Mouse (Mus musculus) bone marrow macrophage, adult 2 months (primary cell): ENCODE data around the gene Gm5129.

ENCODE experiments used
- CTCF ChIP-seq: IDR thresholded peaks from 2 replicates; pipeline ENCODE4 v1.5.1; 2012; ENCODE audit warnings: low read depth, mild to moderate bottlenecking, low read length, moderate library complexity
- POLR2A ChIP-seq: IDR thresholded peaks from 2 replicates; pipeline ENCODE4 v1.6.1; 2012; ENCODE audit warnings: mild to moderate bottlenecking, low read depth, low read length, borderline replicate concordance

DNA sequence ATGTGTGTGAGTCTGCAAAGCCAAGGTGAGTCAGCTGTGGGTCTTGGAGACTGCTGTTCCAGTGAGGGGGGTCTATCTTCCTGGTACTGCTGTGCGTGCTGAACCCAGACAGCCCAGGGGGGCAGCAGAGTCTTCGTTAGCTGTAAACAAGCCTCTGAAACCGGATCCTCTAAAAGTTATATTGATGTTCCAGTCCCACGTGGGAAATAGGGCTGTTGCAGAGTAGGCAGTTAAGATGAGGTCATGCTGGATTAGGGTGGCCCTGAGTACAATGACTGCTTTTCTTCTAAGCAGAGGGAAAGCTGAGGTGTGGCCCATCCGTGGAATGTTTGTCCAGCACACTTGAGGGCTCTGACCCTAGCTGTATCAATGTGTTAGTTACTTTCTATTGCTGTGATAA, 27.5 kb downstream of the Gm5129 start:
- TF ChIP-seq POLR2A: no peak
- TF ChIP-seq CTCF: no peak
